Mouse (Mus musculus): ENCODE measurements around the gene Rab40c.

Rab40c gene

GRCm38 (mm10) chr17:25843122-25843521 lies 76.4 kb downstream of the Rab40c start:
- no peak for DNase-seq (ENCODE audit: low read depth)

GRCm38 (mm10) chr17:25842509-25842908 lies 77.0 kb downstream of the Rab40c start:
- peak; percentile 15 for DNase-seq (ENCODE audit: low read depth)

GRCm38 (mm10) chr17:25841117-25841880 lies 78.2 kb downstream of the Rab40c start, which contains the start of gene Gm20683:
Gene Gm20683 (minus strand): TSS chr17:25841763.
- DNase-seq (ENCODE audit: low read depth): peak; percentile 14

GRCm38 (mm10) chr17:25840519-25840918 lies 79.0 kb downstream of the Rab40c start:
- DNase-seq (ENCODE audit: low read depth): no peak

- no peak for DNase-seq (ENCODE audit: low read depth)
Measured at GRCm38 (mm10) chr17:25839455-25840235, 79.9 kb downstream of the Rab40c start.

- DNase-seq (ENCODE audit: low read depth): no peak
Measured at GRCm38 (mm10) chr17:25838904-25839303, 80.6 kb downstream of the Rab40c start.

GRCm38 (mm10) chr17:25837533-25837932 lies 82.0 kb downstream of the Rab40c start:
- peak; percentile 32 for DNase-seq (ENCODE audit: low read depth)

- peak; percentile 57 for DNase-seq (ENCODE audit: low read depth)
Measured at GRCm38 (mm10) chr17:25837076-25837410, 82.5 kb downstream of the Rab40c start, which contains the start of gene Rhbdl1. Gene Rhbdl1 (minus strand): TSS chr17:25837295.

- no peak for DNase-seq (ENCODE audit: low read depth)
Measured at GRCm38 (mm10) chr17:25836397-25837075, 83.0 kb downstream of the Rab40c start.

GRCm38 (mm10) chr17:25835816-25836215 lies 83.7 kb downstream of the Rab40c start:
- DNase-seq (ENCODE audit: low read depth): no peak

GRCm38 (mm10) chr17:25835301-25835700 lies 84.2 kb downstream of the Rab40c start:
- DNase-seq (ENCODE audit: low read depth): no peak

- no peak for DNase-seq (ENCODE audit: low read depth)
Measured at GRCm38 (mm10) chr17:25834595-25835222, 84.8 kb downstream of the Rab40c start.

- peak; percentile 28 for DNase-seq (ENCODE audit: low read depth)
Measured at GRCm38 (mm10) chr17:25833961-25834594, 85.4 kb downstream of the Rab40c start.

- no peak for DNase-seq (ENCODE audit: low read depth)
Measured at GRCm38 (mm10) chr17:25833291-25833663, 86.2 kb downstream of the Rab40c start, which contains the start of gene Stub1. Gene Stub1 (minus strand): TSS chr17:25833404.

- peak; percentile 98 for DNase-seq (ENCODE audit: low read depth)
Measured at GRCm38 (mm10) chr17:25832436-25833290, 86.9 kb downstream of the Rab40c start.

Data from naive thymus-derived CD4-positive, alpha-beta T cell, adult 2 months (primary cell).